Mouse (Mus musculus) T-helper 1 cell (primary cell): ENCODE measurements around the gene Cdc42bpg.

Source experiments
- in situ Hi-C: fragments of 300-600 bp; cut with MboI, MseI; formaldehyde crosslinking; loops from one replicate; pipeline ENCODE4 v1.15.1; 2025; ENCODE audit warnings: high pct_unique_total_duplicates

Gene Cdc42bpg

DNA sequence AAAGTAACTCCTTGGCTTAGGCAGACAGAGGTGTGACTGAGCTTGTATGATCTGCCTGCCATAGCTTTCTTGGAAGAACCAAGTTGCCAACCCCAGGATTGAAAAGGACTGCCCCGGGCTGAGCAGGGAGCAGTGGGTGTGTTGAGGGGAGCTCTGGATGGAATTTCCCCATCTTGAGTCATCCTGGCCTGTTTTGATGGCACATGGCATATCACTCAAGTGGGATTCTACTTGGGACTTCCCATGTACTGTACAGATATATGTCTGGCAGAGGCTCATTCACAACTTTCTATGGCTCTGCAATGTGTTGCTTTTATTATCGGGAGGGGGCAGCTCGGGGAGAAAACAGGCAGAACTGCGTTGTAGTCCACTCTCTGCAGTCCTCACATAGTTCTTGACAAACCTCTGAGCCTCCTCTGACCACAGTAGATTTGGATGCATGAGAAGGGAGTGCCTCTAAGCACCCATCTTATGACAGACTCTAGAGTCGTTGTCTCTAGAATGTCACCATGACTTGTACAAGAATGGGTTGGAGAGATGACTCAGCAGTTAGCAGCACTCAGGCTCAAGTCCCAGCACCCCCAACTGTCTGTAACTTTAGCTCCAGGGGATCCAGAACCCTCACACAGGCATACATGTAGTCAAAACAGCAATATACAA is 9.6 kb upstream of the Cdc42bpg start:
- in situ Hi-C loops: no loop called here

DNA sequence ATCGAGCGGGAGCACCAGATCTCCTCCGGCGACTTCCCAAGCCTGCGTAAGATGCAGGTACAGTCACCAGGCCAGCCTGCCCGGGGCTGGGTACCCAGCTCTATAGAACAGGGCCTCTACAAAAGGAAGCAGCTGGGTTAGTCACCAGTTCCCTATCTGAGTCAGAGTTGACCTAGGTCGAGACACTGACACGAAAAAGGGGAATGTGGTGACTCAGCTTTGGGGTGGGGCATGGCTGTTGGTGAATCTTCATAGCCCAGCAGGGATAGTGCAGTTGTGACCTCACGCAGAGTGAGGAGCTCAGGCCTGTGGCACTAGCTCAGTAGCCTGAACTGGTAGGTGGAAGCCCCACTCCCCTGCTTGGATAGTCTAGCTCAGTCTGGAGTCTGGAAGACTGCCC is 8.6 kb upstream of the Cdc42bpg start:
- in situ Hi-C loops: no loop called here

DNA sequence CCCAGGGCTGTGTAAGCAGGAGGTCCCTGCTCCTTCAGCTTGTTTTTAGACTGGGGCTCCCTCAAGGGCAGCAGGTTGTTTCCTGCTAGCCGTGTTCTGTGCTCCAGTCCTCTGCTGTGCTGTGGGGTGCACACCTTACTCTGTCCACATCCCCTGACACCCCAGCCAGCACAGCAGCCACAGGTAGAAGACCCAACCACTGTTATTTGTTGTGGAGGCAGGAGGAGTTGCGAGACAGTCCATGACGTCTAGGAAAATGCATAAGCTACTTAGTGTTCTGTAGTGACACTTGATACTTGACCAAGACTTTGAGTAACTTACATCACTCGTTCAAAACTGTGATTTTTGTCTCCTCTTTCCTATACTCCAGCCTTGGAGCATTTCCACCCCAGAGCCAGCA is 7.3 kb upstream of the Cdc42bpg start:
- in situ Hi-C loops: no loop called here

DNA sequence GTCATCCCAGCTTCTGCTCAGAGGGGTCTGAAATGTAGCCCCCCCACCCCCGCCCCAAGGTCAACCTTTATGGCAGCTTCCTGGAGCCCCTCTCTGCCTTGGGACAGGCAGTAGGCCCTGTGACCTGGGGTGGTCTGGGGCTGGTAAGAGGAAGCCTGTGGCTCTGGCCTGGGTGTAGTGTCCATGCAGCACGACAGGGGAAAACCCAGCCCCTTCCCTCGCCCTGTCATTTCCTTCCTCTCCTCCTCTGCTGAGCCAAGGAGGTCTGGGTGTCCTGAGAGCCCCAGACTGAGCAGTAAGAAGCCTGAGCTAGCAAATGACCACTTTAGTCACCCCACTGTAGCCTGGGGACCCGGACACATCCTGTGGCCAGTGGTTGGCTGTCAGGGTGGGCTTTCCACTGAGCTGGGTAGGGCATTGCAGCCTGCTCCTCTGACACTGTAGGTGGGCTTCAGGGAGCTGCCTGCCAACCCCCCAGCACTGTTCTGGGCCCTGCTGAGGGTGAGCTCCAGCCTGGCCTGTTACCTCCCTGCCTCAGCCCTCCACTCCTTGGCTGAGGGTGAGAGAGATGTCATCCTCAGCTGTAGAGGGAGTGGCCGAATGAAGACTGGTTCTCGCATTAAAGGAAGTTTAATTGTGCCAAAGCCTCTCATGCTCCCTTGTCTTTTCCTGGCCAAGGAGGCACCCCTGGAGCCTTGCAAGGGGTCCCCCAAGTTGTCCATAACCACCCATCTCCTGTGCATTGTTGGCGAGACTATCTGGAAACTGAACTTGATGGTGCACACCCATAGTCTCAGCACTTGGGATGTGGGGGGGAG is 6.6 kb upstream of the Cdc42bpg start:
- in situ Hi-C loops: no loop called here

DNA sequence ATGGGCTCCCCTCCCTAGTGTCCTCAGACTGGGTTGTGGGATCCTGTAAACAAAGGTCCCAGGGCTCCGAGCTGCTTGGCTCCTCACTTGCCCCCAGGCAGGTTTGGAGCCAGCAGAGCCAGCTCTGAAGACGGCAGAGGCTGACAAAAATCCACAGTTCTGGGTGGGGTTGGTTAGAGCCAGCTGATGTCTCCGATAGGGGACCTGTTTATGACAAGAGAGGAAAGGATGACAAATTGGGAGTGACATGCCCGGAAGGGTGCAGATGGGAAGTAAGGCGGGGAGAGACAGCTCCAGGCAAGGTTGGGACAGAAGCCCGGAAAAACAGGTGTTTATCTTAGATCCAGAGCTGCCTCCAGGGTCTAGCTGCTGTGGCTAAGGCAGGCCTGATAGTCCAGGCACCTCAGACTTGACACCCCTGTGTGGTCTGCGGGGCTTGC is 5.8 kb upstream of the Cdc42bpg start:
- in situ Hi-C loops: no loop called here

DNA sequence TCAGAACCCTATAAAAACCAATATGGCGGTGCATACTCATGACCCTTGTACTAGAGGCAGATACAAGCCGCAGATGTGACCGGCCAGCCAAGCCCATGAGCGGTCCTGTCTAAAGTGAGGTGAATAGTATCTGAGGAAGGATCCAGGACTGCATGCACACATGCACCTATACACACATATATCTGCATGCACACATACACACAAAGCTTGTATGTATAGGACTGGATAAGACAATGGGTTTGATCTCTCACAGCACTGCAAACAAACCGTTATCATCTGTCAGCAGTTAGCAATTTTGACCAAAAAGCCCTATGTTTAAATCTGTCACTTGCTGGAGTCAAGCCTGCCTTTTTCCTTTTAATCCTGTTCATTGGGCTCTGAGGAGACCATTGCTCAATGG is 4.1 kb upstream of the Cdc42bpg start:
- in situ Hi-C loops: no loop called here

DNA sequence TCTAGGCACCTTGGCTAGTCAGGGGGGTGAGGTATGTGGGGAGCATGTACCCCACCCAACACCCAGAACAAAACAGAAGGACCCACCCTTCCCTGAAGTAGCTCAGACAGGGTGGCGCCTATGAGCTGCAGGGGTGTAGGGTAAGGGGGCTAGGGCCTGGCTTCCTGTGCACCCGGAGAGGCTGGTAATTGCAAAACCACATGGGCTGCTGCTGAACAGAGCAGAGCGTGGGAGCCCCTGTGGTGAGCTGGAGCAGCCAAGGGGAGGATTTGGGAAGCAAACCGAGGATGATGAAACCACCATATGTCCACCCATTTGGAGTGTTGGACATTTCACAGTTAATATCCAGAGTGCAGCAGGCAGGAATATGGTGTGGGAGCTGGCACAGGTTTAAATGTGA is 3.7 kb upstream of the Cdc42bpg start:
- in situ Hi-C loops: no loop called here

DNA sequence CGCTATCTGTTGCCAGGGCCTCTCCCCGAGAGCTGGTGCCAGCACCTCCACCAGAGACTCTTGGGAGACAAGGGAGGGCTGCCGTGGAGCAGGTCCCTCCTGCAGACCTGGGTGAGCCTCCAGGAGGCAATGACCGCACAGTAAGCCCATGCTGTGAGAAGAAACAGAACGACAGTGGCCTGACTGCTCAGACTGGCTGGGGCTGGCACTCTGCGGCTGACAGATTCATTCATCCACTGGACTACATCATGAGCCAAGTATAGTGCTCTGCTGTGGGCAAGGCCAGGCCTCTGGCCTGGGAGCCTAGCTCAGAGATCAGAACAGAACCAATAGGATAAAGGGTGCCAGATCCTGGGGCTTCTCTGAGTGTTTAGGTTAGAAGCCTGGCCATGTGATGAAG is 2.4 kb upstream of the Cdc42bpg start:
- in situ Hi-C loops: no loop called here

DNA sequence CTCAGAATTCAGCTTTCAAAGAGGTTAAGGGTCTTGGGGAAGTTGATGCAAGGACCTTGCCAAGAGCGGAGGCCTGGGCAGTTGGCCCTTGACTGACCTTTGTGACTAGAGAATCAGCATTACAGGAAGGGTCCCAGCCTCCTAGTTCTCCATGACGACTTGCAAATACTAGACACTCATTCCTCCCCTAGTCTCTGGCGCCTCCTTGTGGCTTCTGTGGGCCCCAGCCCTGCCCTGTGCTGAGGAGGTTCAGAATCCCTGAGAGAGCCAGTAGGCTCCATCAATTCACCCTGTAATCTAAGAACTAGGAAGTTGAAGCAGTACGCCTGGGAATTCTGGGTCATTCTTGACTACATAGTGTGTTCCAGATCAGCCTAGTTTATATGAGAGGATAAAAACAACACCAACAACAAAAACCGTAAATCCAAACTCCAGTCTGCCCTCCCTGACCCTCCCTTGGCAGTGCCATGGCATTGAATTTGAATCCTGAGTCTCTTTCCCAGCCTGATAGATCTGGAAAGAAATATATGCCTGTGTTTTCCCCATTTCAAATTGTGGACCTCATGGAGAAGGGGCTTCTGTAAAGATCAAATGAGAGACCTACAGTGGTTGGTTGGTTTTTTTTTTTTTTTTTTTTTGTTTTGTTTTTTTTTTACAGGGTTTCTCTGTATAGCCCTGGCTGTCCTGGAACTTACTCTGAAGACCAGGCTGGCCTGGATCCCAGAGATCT is 1.3 kb upstream of the Cdc42bpg start:
- in situ Hi-C loops: loop anchor here (5.0 kb wide), 1 partner anchor 43 kb away; no protein-coding TSS in a partner anchor

DNA sequence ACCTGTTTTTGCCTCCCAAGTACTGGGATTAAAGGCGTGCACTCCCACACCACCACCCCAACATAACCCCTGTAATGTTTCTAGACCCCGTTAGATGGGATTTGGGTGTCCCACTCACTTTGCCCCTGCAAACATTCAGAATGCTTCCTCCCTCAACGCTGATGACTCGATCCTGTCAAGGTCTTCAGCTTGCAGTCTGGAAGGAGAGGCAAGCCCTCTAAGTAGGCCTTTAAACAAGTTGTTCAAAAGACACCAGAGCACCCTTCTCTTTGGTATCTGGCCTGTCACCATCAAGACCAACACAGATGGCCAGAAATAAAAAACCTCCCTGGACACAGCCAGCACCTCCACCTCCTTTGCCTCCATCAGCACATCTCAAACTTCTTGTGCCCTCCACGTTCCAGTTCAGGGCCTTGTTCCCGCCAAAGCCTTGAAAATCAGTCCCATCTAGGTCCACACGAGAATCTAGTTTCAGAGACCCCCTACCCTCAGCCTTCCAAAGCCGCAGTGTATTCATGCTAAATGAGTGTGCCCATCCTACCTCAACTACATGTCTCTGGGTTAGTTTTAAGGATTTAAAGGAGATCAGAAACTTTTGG is 640 bp upstream of the Cdc42bpg start:
- in situ Hi-C loops: loop anchor here (5.0 kb wide), 1 partner anchor 43 kb away; no protein-coding TSS in a partner anchor

DNA sequence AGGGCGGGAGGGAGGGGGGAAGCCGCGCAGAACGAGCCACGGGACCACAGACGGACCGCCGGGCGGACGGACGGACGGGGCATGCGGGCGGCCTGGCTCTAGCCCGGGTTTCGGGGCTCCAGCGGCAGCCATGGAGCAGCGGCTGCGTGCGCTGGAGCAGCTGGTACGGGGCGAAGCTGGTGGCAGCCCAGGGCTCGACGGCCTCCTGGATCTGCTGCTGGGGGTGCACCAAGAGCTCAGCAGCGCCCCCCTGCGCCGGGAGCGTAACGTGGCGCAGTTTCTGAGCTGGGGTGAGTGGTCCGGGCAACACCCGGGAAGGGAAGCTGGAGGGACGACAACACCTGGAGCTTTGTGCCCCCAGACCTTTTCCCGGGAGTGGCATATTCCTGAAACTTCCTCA is 330 bp downstream of the Cdc42bpg start:
- in situ Hi-C loops: loop anchor here (5.0 kb wide), 1 partner anchor 44 kb away; no protein-coding TSS in a partner anchor

DNA sequence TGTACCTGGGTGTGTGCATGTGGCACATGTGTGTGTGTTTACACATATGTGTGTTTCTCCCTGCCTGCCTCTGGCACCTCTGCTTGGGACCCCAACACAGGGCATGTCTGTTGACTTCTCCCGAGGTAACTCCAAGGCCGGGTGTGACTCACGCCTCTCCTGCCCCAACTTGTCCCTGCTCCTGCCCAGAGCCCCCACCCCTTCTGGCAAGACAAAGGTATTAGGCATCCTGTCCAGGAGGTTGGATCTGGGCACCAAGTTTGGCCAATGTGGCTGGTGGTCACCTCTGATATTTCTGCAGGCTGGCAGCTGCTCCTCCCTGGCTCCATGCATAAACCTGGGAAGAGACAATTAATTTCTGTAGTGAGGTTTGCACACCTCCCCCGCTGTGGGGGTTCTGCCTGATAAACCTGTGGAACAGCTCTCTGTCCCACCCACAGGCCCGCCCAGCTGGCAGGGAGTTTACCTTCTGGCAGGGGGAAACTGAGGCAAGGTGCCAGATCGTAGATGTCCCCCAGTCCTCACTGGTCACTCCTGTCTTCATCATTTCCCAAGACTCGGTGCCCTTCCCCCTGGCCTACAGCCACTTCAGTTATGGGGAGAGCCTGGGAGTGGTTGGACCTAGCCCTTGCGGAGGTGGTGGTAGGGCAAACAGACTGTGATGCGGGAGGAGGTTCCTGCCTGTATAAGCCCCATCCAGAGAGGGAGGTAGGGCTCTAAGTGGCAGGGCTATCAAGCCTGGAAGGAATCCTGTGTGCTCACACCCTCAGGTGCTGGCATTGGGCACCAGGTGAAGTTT is 1.7 kb downstream of the Cdc42bpg start:
- in situ Hi-C loops: loop anchor here (5.0 kb wide), 1 partner anchor 46 kb away; no protein-coding TSS in a partner anchor

DNA sequence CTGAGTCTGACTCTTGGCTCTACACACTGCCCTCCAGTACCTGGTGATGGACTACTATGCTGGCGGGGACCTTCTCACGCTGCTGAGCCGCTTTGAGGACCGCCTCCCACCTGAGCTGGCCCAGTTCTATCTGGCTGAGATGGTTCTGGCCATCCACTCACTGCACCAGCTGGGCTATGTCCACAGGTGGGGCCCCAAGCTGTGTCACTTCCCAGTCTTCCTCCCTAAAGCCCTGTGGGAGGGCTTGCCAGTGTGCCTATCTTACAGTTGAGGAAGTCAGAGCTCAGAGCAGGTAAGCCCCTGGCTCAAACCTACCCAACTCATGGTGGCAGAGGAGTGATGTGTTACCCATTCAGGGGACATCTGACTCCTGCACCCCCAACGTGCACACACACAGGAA is 3.9 kb downstream of the Cdc42bpg start:
- in situ Hi-C loops: loop anchor here (10.0 kb wide), 1 partner anchor 305 kb away; no protein-coding TSS in a partner anchor

DNA sequence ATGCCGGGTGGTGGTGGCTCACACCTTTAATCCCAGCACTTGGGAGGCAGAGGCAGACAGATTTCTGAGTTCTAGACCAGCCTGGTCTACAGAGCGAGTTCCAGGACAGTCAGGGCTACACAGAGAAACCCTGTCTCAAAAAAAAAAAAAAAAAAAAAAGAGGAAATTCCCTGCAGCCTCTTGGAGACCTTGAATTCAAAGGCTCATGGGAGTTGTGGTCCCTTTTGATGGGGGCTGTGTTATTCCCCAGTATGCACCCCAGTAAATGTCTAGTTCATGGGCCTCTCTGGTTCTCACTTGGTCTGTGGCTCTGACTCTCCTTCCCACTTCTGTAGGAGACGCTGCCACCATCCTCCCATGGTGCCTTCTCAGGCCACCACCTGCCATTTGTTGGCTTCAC is 5.5 kb downstream of the Cdc42bpg start:
- in situ Hi-C loops: loop anchor here (10.0 kb wide), 1 partner anchor 303 kb away; no protein-coding TSS in a partner anchor

DNA sequence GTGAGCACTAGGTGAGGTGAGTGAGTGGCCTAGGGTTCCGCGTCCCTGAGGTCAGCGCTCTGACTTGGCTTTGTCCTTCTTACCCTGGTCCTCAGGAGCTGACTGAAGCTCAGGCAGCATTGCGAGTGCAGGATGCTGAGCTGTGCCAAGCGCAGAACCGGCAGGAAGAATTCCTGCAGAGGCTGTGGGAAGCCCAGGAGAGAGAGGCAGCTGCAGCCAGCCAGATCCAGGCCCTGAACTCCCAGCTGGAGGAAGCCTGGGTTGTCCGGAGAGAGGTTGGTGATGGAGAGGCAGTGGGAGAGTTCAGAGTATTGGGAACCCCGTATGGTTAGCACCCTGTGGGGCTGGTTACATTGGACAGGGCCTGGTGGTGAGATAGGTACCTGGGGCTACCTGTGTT is 7.5 kb downstream of the Cdc42bpg start:
- in situ Hi-C loops: loop anchor here (10.0 kb wide), 1 partner anchor 301 kb away; no protein-coding TSS in a partner anchor

DNA sequence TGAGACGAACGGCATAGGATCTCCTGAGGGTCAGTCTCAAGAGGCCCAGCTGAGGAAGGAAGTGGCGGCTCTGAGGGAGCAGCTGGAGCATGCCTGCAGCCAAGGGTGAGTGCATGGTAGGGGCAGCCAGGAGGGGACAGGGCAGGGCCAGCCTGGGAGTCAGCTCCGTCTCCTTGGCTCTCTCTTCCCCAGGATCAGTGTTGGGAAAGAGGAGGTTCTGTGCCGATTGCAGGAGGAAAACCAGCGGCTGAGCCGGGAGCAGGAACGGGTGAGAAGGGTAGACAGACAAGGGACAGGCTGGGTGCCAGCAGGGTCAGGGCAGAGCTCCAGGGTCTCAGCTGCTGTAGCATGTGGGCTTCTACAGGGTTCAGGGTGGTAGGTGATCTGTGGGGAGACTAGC is 8.3 kb downstream of the Cdc42bpg start:
- in situ Hi-C loops: loop anchor here (10.0 kb wide), 1 partner anchor 300 kb away; no protein-coding TSS in a partner anchor

DNA sequence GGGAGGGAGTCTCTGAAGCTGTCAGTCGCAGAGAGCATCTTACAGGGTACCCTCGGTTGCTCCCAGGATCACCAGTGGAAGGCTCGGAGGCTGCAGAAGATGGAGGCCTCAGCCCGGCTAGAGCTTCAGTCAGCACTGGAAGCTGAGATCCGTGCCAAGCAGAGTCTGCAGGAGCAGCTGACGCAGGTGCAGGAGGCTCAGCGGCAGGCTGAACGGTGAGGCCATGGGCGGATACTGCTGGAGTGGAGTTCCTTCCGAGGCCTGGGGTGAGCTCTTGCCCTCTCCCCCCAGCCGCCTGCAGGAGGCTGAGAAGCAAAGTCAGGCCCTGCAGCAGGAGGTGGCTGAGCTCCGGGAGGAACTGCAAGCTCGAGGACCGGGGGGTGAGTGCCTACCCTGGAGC is 9.3 kb downstream of the Cdc42bpg start:
- in situ Hi-C loops: loop anchor here (10.0 kb wide), 1 partner anchor 299 kb away; no protein-coding TSS in a partner anchor

DNA sequence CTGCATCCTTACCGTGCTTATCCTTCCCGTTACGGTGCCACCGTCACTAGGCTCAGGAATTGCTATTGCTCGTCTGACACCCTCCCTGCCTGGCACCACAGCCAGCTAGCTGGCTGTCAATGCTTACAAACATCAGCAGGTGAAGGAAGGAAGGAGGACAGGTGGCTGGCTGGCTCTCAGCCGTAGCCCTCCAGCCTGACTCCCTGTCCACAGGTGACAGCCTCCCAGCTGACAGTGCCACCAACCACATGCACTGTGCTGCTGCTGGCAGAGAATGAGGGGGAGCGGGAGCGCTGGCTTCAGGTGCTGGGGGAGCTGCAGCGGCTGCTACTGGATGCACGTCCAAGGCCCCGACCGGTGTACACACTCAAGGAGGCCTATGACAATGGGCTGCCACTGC is 11.9 kb downstream of the Cdc42bpg start:
- in situ Hi-C loops: loop anchor here (10.0 kb wide), 1 partner anchor 297 kb away; no protein-coding TSS in a partner anchor

DNA sequence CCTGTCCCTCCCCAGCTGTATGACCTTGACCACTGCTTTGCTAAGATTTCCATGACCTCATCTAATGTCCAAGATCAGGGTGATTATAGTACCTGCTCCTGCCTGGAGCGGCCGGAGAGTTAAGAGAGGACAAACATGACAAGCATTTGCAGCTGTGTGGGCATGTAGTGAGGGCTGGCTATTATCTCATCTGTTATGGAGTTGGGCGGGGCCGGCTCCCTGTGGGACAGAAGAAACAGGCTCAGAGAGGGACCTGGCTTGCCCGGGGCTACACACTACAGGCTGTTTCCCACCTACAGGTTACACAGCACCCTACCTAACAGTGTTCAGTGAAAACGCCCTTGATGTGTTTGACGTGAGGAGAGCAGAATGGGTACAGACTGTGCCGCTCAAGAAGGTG is 15.1 kb downstream of the Cdc42bpg start:
- in situ Hi-C loops: loop anchor here (5.0 kb wide), 1 partner anchor 169 kb away; no protein-coding TSS in a partner anchor
